Mouse (Mus musculus): ENCODE data around the gene Sart3. TPM values are rescaled to one million over a fixed set of nuclear protein-coding genes. Genes with fewer than 3 reads are reported as not detected.
"Not testable (repeated sequence)": the region's sequence is repeated elsewhere in the genome, so short reads cannot be mapped to it uniquely, and the experiment has no call there.

Sart3 gene
- total RNA-seq, 2 experiments from 2014 or later, result 38.6 to 48.1 TPM

DNA sequence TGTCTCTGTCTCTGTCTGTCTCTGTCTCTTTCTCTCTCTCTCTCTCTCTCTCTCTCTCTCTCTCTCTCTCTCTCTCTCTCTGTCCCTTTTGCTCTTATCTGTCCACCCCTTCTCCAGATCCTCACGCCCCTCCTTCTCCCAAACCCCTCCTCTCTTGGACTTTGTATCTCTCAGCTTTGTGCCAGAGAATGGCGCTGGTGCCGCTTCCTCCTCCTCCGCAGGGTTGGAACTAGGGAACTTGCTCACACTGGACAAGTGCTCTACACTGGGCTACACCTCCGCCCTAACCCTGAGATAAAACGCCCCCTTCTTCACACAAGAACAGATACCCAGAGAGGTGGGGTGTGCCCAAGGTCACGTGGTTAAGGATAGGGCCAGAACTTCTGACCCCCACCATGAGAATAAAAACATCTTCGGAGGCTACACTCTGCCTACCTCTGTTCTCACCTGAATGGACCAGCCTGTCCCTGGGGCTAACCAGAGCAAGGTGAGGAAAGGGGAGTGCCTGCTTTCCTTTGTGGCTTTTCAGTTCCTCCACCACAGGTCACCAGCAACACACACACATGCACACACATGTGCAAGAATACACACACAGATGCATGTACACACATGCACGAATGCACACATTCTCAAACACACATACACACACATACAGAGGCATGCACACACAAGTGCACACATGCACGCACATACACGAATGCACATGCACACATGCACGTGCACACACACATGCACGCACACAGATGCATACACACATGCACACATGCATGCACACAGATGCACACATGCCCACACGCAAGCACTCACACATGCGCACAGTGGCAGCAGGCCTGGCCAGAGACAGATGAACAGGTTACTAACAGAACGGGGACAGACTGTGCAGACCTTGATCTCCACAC lies 19.1 kb upstream of the Sart3 start:
- no peak for ATAC-seq (replicated peaks; ENCODE audit: low FRiP score, low TSS enrichment, poor library complexity, severe bottlenecking)

DNA sequence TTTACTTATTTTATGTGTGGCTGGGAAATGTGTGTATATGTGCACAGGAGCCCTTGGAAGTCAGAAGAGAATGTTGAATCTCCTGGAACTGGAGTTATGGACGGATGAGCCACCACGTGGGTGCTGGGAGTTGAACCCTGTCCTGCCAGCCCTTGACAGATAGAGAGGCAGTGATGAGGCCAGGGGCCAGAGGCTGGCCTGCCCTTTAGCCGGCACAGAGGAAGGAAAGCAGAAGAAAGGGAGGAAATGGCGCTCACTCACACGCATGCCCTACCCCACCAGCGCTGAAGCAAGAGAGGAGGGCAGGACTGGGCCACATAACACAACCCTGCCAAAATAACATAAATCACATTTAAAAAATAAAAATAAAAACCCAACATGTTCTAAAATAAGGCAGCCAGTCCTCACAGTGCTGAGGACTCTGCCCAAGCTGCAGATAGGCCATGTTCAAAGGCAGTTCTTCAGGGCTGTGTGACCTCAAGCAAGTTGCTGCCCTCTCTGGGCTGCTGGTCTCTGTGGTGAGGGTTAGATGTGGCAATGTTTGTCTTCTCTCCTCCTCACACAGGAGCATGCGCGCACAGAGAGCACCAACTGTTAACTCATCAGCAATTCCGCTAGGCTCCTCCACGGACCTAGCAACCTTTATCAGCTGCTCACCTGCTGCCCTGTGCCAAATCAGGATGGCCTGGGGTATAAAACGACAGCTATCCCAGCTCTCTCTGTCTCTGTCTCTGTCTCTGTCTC lies 18.3 kb upstream of the Sart3 start:
- no peak for ATAC-seq (replicated peaks; ENCODE audit: low FRiP score, low TSS enrichment, poor library complexity, severe bottlenecking)

DNA sequence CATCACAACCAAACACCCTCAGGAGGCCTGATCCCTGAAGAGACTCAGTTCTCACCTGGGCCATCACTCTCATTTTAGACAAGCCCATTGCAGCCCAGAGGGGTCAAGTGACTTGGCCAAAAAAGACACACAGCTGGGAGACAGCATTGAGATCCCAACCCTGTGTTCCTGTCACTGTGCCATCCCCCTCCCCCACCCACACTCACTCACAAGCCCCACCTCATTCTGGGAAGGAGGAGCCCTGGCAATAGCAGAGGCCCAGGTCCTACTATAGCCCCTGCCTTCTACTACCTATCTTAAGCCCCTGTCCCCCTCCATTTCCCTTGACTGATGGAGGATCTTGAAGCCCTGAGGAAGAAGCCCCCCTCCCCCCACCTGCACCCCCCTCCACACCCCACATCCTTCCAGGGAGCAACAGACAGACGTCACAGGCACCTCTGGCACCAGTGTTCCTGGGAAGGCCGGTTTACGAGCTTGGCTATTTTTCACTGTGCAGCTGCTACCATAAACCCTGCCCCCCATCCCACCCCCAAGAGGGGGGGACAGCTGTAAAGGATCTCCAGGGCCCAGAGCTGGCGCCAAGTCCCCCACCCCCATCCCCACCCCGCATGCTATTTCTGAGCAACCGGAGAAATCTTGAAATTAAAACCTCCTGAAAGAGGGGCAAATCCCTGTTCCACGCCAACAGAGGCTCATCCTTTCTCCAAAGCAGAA lies 16.9 kb upstream of the Sart3 start:
- no peak for ATAC-seq (replicated peaks; ENCODE audit: low FRiP score, low TSS enrichment, poor library complexity, severe bottlenecking)

DNA sequence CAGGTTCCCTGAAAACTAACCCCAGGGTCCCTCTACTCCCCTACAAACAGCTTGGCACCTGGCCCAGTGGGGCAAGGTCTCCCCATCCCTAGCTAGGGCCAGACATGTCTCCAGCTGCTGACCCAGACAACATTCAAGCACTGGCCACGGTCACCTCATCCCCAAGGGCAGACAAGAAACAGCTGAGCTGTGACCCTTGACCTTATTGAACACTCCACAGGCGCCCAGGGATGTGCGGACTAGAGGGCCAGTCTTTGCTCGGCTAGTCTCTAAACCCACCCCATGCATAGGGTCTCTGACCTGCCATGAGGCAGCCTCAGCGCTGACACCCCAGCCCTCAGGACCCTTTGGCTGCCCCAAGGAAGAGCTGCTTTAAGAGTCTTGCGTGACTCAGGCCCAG lies 16.3 kb upstream of the Sart3 start:
- ATAC-seq (replicated peaks; ENCODE audit: low FRiP score, low TSS enrichment, poor library complexity, severe bottlenecking), result no peak

DNA sequence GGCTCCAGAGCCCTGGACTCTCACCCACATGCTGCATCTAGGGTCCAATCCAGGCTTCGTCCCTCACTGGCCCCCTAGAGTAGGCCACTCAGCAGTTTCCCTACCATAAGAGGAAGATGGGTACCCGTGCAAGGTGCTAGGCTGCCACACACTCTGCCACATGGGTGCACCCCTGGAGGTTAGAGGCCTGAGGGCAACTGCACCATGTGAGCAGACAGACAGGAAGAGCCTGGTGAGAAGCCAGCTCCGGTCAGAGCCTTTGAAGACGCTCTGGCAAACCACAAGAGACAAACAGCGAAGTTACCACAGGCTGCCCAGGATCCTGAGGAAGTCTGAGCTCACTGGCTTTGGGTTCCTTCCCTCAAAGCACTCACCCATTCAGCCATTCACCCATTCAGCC lies 14.7 kb upstream of the Sart3 start:
- ATAC-seq (replicated peaks; ENCODE audit: low FRiP score, low TSS enrichment, poor library complexity, severe bottlenecking), result no peak

DNA sequence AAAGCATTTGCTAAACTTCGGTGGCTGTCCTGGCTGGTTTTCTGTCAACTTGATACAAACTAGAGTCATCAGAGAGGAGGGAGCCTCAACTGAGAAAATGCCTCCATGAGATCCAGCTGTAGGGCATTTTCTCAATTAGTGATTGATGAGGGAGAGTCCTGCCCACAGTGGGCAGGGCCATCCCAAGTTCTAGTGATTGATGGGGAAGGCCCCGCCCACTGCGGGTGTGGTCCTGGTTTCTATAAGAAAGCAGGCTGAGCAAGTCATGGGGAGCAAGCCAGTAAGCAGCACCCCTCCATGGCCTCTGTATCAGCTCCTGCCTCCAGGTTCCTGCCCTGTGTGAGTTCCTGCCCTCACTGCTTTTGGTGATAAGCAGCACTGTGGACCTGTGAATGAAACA lies 11.8 kb upstream of the Sart3 start:
- not testable (repeated sequence) for ATAC-seq (replicated peaks; ENCODE audit: low FRiP score, low TSS enrichment, poor library complexity, severe bottlenecking)

DNA sequence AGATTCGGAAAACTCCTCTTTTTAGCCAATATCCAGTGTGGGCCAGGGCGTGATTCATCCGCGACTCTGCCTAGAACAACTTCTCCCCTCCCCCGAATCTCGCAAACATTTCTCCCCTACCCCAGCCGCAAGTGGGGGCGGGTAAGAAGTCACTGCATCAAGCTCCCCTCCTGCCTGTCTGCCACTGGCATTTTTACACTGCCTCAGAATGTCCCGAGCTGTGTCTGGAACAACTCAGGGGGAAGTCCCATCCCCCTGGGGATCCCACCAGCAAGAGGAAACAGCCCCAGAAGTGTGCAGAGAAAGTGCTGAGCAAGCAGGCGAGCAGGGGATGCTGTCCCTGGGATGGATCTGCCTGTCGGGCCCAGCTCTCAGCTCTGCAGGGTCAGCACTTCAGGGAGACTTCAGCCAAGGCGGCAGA lies 11.3 kb upstream of the Sart3 start:
- ATAC-seq (replicated peaks; ENCODE audit: low FRiP score, low TSS enrichment, poor library complexity, severe bottlenecking), result no peak

DNA sequence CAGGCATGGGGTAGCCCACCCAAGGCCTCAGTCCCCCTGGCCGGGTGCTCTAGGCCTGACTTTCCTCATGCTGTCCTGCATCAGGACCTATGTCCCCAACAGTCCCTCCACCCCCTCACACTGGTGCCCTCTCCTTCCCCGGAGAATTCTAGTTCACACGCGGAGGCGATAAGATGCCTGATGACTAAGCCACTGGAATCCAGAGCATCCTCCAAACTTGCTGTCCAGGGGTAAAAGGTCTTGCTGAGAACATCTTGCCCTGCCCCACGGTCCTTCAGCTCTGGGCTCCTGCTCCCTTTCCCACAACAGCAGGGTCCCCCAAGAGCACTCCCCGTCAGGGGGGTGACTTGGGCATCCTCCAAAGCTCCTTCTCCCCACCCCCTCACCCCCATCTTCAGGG lies 10.3 kb upstream of the Sart3 start:
- no peak for ATAC-seq (replicated peaks; ENCODE audit: low FRiP score, low TSS enrichment, poor library complexity, severe bottlenecking)

DNA sequence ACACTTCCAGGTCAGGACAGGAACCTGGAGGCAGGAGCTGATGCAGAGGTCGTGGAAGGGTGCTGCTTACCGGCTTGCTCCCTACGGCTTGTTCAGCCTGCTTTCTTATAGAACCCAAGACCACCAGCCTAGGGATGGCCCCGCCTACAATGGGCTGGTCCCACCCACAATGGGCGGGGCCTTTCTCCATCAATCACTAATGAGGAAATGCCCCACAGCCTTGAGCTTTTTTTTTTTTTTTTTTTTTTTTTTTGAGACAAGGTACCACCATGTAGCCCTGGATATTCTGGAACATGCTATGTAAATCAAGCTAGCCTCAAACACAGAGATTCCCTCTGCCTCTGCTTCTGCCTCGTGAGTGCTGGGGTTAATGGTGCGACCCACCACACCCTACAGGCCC lies 9.6 kb upstream of the Sart3 start:
- no peak for ATAC-seq (replicated peaks; ENCODE audit: low FRiP score, low TSS enrichment, poor library complexity, severe bottlenecking)

DNA sequence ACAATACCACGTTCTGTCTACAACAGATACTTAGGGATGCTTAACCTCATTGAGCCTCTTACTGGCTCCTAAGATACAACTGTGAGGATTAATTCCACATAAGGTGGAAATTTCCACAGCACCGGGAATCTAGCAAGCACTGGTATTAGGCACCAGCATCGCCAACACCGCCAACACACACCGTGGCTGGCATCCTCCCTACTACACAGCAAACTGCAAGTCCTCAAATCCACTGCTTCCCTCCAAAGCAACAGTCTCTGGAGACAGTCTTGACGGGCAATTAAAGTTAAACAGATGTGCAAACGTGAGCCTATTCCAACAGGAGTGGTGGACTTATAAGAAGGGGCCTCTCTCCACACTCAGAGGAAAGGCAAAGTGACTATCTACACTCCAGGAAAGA lies 8.9 kb upstream of the Sart3 start:
- ATAC-seq (replicated peaks; ENCODE audit: low FRiP score, low TSS enrichment, poor library complexity, severe bottlenecking), result no peak

DNA sequence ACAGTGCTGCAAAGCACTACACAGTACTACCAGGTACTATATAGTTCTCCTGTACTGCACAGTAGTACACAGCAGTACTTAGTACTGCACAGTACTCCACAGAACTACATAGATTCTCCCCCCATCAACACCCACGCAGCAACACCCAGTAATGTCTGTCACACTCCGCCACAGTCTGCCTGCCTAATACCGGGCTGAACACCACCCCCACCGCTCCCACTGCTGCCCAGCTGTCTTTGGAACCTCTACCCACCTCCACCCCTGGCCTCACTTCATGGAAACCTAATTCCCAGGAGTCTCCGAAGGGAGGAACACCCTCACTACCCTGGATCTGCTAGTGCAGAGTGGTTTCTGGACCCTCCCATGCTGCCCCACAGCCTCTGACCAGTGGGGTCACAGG lies 8.5 kb upstream of the Sart3 start:
- no peak for ATAC-seq (replicated peaks; ENCODE audit: low FRiP score, low TSS enrichment, poor library complexity, severe bottlenecking)

DNA sequence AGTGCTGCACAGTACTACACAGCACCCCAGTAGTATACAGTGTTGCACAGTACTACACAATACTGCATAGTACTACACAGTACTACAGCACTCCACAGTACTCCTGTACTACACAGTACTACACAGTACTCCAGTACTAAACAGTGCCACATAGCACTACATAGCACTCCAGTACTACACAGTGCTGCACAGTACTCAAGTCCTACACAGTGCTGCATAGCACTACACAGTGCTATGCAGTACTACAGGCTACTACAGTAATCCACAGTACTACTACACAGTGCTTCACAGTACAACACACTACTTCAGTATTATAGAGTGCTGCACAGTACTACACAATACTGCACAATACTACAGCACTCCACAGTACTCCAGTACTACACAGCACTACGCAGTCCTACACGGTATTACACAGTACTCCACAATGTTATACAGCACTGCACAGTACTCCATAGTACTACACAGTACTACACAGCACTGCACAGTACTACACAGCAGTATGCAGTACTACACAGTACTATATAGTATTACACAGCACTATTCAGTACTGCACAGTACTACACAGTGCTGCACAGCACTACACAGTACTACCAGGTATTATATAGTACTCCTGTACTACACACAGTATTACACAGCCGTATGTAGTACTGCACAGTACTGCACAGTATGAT lies 7.9 kb upstream of the Sart3 start:
- ATAC-seq (replicated peaks; ENCODE audit: low FRiP score, low TSS enrichment, poor library complexity, severe bottlenecking), result no peak

DNA sequence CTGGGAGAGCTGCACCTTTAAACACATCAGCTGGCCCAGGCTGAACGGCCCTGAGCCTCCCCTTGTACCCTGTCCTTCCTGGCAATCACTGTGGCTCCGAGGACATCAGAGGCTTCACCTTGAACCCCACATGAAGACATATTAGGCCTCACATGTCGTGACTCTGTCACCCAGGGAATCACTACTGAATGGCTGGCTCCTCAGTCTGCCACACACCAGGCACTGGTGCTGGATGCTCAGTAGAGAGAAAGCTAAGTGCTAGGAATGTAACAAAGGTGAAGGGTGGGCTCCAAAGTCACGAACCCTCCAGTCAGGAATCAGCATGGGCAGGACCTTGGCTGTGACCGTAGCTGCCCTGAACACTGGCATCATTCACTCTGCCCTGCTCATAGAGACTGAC lies 7.3 kb upstream of the Sart3 start:
- ATAC-seq (replicated peaks; ENCODE audit: low FRiP score, low TSS enrichment, poor library complexity, severe bottlenecking), result no peak

DNA sequence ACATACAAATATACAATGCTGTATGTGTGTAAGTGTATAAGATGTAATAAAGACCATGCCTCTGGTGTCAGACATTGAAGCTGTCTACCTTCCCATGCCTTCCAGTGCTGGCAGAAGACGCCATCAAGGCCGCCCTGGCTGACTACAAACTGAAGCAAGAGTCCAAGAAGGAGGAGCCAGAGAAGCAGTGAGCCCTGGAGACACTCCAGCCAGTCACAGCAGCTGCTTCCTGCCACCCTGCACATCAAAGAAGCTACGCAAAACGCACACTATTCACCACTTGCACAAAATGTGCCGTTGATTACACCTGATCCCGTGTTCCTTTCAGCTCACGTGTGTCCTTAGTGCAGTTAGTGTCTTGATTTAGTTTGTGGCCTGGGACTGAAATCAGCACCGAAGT lies 5.4 kb upstream of the Sart3 start:
- ATAC-seq (replicated peaks; ENCODE audit: low FRiP score, low TSS enrichment, poor library complexity, severe bottlenecking), result not testable (repeated sequence)

DNA sequence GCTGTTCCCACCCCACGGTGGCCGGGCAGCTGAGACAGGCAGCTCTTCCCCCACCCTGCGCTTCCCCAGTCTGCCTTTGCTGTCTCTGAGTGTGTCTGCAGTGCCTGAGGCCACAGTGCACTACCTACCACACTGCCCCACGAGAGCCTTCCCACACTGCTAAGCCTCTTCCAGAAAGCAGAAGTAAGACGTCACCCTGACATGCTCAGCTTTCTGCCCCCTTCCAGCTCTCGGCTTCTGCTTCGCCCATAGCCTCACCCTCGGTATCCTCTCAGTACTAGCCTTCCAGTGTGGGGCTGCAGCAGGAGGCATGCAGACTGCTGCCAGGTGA lies 4.6 kb upstream of the Sart3 start:
- ATAC-seq (replicated peaks; ENCODE audit: low FRiP score, low TSS enrichment, poor library complexity, severe bottlenecking), result no peak

DNA sequence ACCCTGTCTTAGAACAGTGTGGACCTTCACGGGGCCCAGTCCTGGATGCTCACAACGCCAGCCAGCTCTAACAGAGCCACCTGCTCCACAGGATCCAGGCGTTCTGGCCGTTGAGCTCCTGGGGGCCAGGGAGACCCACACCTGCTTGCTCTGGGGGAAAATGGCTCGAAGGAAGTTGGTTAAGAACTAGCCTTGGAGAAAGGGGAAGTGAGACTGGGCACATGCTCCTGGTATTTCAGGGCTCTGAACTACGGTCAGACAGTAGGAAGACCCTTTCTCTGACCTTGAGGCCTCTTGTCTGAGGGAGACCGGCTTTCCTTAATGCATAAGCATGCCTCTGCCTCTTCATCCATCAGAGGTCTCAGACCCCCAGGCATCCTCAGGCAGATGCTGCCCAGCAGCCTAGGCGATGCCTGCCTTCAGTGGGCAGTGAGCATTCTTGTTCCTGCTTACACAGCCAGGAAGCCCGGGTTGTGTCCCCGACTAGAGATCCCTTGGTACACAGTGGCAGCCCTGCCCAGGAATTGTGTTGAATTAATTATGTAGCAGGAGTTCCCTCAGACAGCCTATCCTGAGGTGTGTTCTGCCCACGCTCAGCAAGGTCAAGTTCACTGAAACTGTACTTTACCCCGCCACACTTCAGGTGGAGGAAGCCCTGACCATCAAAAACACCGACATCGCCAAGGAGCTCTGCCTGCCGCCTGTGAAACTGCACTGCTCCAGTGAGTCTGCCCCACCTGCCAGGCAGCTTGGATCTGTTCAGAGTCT lies 4.0 kb upstream of the Sart3 start:
- no peak for ATAC-seq (replicated peaks; ENCODE audit: low FRiP score, low TSS enrichment, poor library complexity, severe bottlenecking)

DNA sequence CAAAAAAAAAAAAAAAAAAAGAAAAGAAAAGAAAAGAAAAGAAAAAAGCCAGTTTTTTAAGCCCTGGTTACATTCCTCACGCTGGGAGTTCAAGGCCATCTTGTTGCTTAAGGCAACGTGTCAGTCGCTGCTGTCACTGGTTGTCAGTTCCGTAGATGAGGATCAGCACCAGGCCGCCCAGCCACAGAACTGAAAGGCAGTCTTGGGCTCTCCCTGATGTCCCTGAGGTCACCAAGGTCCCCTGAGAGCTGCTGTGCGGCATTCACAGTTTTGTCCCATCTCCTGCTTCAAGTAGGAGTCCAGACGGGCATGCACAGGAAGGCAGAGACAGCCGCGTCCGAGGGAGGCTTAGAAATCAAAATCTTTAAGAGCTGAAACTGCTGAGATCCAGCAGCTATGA lies 3.3 kb upstream of the Sart3 start:
- ATAC-seq (replicated peaks; ENCODE audit: low FRiP score, low TSS enrichment, poor library complexity, severe bottlenecking), result no peak

DNA sequence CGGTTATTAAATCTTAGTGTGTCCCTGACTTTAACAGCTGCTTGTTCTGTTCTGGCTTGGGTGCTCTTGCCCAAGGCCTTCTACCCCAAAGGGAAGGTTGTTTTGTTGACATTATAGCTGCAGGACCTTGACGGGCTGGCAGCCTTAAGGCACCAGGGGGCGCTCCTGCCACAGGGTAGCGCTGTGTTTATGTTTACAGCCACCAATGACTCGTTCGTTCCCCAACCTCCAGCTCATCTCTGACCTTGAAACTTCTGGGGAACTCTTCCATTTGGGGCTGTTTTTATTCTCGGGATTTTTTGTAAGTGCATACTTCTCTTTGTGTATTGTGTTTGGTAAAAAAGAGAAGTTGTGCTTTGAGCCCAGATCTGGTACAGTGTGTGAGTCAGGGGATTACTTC lies 1.4 kb upstream of the Sart3 start:
- ATAC-seq (replicated peaks; ENCODE audit: low FRiP score, low TSS enrichment, poor library complexity, severe bottlenecking), result peak; percentile 66

DNA sequence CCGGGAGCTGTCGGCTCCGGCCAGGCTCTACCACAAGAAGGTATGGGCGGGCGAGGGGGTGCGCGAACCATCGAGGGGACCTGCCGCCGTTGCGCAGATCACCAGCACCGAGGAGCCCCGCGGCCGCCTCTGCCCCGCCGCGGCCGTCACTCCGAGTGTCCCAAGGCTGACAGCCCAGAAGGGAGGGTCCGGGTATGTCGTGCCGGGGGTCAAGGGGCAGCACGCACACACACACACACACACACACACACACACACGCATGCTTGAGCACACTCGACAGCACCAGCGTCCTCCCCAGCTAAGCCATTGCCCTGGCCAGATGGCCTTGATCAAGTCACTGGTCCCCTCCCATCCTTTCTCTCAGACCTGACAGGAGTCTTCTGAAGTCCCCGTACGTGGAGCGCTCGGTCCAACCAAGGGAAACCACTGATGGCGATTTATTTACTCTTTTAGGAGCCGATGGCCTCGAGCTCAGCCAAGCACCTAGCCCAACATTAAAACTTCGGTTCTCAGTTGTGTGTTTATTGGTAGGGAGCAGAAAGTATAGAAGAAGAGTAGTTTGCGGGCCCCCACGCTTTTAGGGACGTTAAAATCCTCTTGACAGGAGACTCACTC lies 702 bp upstream of the Sart3 start:
- no peak for ATAC-seq (replicated peaks; ENCODE audit: low FRiP score, low TSS enrichment, poor library complexity, severe bottlenecking)
